Mouse (Mus musculus) midbrain, embryonic 15.5 days (tissue): ENCODE measurements around the gene Ndufa5. TPM values are rescaled to one million over a fixed set of nuclear protein-coding genes. Genes with fewer than 3 reads are reported as not detected.

Experiments used
- ATAC-seq: fragments of 200-750 bp; cut with Nextera tagmentation; replicated peaks from 2 replicates; pipeline ENCODE4 v1.8.0; 2017; ENCODE audit warnings: moderate TSS enrichment
- H3K27ac ChIP-seq: fragments of 300-500 bp; sonication (generic); 2 replicates; pipeline ENCODE4 v1.5.1; 2015; ENCODE audit warnings: mild to moderate bottlenecking, inconsistent platforms
- H3K27me3 ChIP-seq: fragments of 300-500 bp; sonication (generic); replicated peaks from 2 replicates; pipeline ENCODE4 v1.6.1; 2015; ENCODE audit warnings: inconsistent platforms
- H3K36me3 ChIP-seq: fragments of 300-500 bp; sonication (generic); replicated peaks from 2 replicates; pipeline ENCODE4 v1.6.1; 2015; ENCODE audit warnings: inconsistent platforms
- H3K4me1 ChIP-seq: fragments of 300-500 bp; sonication (generic); 2 replicates; pipeline ENCODE4 v1.6.1; 2015; ENCODE audit warnings: inconsistent platforms
- H3K4me2 ChIP-seq: fragments of 300-500 bp; sonication (generic); 2 replicates; pipeline ENCODE4 v1.6.1; 2015; ENCODE audit warnings: inconsistent platforms, mild to moderate bottlenecking, moderate library complexity
- H3K4me3 ChIP-seq: fragments of 300-500 bp; sonication (generic); 2 replicates; pipeline ENCODE4 v1.5.1; 2015; ENCODE audit warnings: mild to moderate bottlenecking, inconsistent platforms
- H3K9ac ChIP-seq: fragments of 300-500 bp; sonication (generic); 2 replicates; pipeline ENCODE4 v1.6.1; 2015; ENCODE audit warnings: mild to moderate bottlenecking, inconsistent platforms
- H3K9me3 ChIP-seq: fragments of 300-500 bp; sonication (generic); 2 replicates; pipeline ENCODE4 v1.6.1; 2016; ENCODE audit warnings: inconsistent platforms
- WGBS: fragments of 180-500 bp; shearing (Covaris S2); methylation state at CpG from one replicate; pipeline ENCODE4 v1.1.7; 2015; ENCODE audit warnings: mixed read lengths; 5-methylcytosine and 5-hydroxymethylcytosine counted together
- polyA plus RNA-seq: library from polyadenylated mRNA; unstranded; fragments of >200 nt; fragmentation: Nextera tagmentation; extraction: Ambion mirVana; gene quantifications from 2 replicates; pipeline ENCODE4 v1.2.1, GENCODE M21; 2015

Ndufa5 gene
- 371 and 390 TPM in 2 replicates for polyA plus RNA-seq

GRCm38 (mm10) chr6:24527155-24528063 is at the start of gene Ndufa5:
Gene Ndufa5, minus strand, starts transcription at chr6:24528013.
- Histone ChIP-seq H3K9ac (peak within 1 kb of the TSS; percentile 68), H3K4me1 (peaks cover 27% of the 10 kb centered on the region), H3K9me3 (no peaks in the 10 kb centered on the region), H3K36me3 (no peaks in the 10 kb centered on the region), H3K27me3 (no peaks in the 10 kb centered on the region), H3K4me3 (peak within 1 kb of the TSS; percentile 75), H3K27ac (peak within 1 kb of the TSS; percentile 68), H3K4me2 (peak within 1 kb of the TSS; percentile 76)
- ATAC-seq, result peak; percentile 99
- WGBS, result under 1% methylated on average over 53 of the region's 53 CpGs

GRCm38 (mm10) chr6:24573319-24573718 is 45.5 kb upstream of the Ndufa5 start:
- Histone ChIP-seq H3K4me2 (no peak overlapping the region), H3K9me3 (no peaks in the 10 kb centered on the region), H3K9ac (no peak overlapping the region), H3K4me3 (no peak overlapping the region), H3K27me3 (no peaks in the 10 kb centered on the region), H3K4me1 (no peaks in the 10 kb centered on the region), H3K36me3 (no peaks in the 10 kb centered on the region), H3K27ac (no peak overlapping the region)
- no peak for ATAC-seq

GRCm38 (mm10) chr6:24572431-24572830 is 44.6 kb upstream of the Ndufa5 start:
- Histone ChIP-seq H3K4me1 (no peaks in the 10 kb centered on the region), H3K4me2 (no peak overlapping the region), H3K9me3 (no peaks in the 10 kb centered on the region), H3K27ac (no peak overlapping the region), H3K4me3 (no peak overlapping the region), H3K36me3 (no peaks in the 10 kb centered on the region), H3K9ac (no peak overlapping the region), H3K27me3 (no peaks in the 10 kb centered on the region)
- no peak for ATAC-seq
- WGBS, result 92% methylated on average over 14 of the region's 14 CpGs

- no peak for ATAC-seq
- Histone ChIP-seq H3K4me1 (no peaks in the 10 kb centered on the region), H3K4me3 (no peak overlapping the region), H3K27me3 (no peaks in the 10 kb centered on the region), H3K4me2 (no peak overlapping the region), H3K9me3 (no peaks in the 10 kb centered on the region), H3K9ac (no peak overlapping the region), H3K27ac (no peak overlapping the region), H3K36me3 (no peaks in the 10 kb centered on the region)
- 83% methylated on average over 6 of the region's 6 CpGs for WGBS
These were observed 43.3 kb upstream of the Ndufa5 start for GRCm38 (mm10) chr6:24571126-24571525.

GRCm38 (mm10) chr6:24570278-24570677 is 42.5 kb upstream of the Ndufa5 start:
- Histone ChIP-seq H3K36me3 (no peaks in the 10 kb centered on the region), H3K4me3 (no peak overlapping the region), H3K27ac (no peak overlapping the region), H3K27me3 (no peaks in the 10 kb centered on the region), H3K9me3 (no peaks in the 10 kb centered on the region), H3K9ac (no peak overlapping the region), H3K4me2 (no peak overlapping the region), H3K4me1 (no peaks in the 10 kb centered on the region)
- ATAC-seq, result no peak
- 73% methylated on average over 11 of the region's 11 CpGs for WGBS

- Histone ChIP-seq H3K4me2 (no peak overlapping the region), H3K4me1 (no peaks in the 10 kb centered on the region), H3K9me3 (no peaks in the 10 kb centered on the region), H3K36me3 (no peaks in the 10 kb centered on the region), H3K4me3 (no peak overlapping the region), H3K27ac (no peak overlapping the region), H3K9ac (no peak overlapping the region), H3K27me3 (no peaks in the 10 kb centered on the region)
- no peak for ATAC-seq
- 88% methylated on average over 1 of the region's 1 CpGs for WGBS
These were observed 41.9 kb upstream of the Ndufa5 start for GRCm38 (mm10) chr6:24569711-24570110.

GRCm38 (mm10) chr6:24568963-24569362 is 41.1 kb upstream of the Ndufa5 start:
- H3K27me3 ChIP-seq, result no peaks in the 10 kb centered on the region

GRCm38 (mm10) chr6:24564886-24565285 is 37.1 kb upstream of the Ndufa5 start:
- WGBS, result 97% methylated on average over 1 of the region's 1 CpGs

More at GRCm38 (mm10) chr6:24568963-24569362, 41.1 kb upstream of the Ndufa5 start:
- WGBS, result 80% methylated on average over 5 of the region's 5 CpGs
- no peaks in the 10 kb centered on the region for H3K9me3 ChIP-seq
- no peak overlapping the region for H3K27ac ChIP-seq
- H3K4me1 ChIP-seq, result no peaks in the 10 kb centered on the region
- no peak overlapping the region for H3K4me3 ChIP-seq
- ATAC-seq, result no peak
- no peak overlapping the region for H3K9ac ChIP-seq
- no peaks in the 10 kb centered on the region for H3K36me3 ChIP-seq
- no peak overlapping the region for H3K4me2 ChIP-seq

GRCm38 (mm10) chr6:24564081-24564480 is 36.3 kb upstream of the Ndufa5 start:
- Histone ChIP-seq H3K4me3 (no peak overlapping the region), H3K9ac (no peak overlapping the region), H3K4me2 (no peak overlapping the region), H3K9me3 (no peaks in the 10 kb centered on the region), H3K4me1 (no peaks in the 10 kb centered on the region), H3K27ac (no peak overlapping the region), H3K36me3 (no peaks in the 10 kb centered on the region), H3K27me3 (no peaks in the 10 kb centered on the region)
- ATAC-seq, result no peak
- WGBS, result 79% methylated on average over 9 of the region's 9 CpGs

More at GRCm38 (mm10) chr6:24564886-24565285, 37.1 kb upstream of the Ndufa5 start:
- Histone ChIP-seq H3K9me3 (no peaks in the 10 kb centered on the region), H3K4me2 (no peak overlapping the region), H3K36me3 (no peaks in the 10 kb centered on the region), H3K27me3 (no peaks in the 10 kb centered on the region), H3K4me3 (no peak overlapping the region), H3K9ac (no peak overlapping the region), H3K4me1 (no peaks in the 10 kb centered on the region), H3K27ac (no peak overlapping the region)
- no peak for ATAC-seq

GRCm38 (mm10) chr6:24555488-24555887 is 27.7 kb upstream of the Ndufa5 start:
- no peaks in the 10 kb centered on the region for H3K36me3 ChIP-seq
- no peaks in the 10 kb centered on the region for H3K9me3 ChIP-seq
- ATAC-seq, result no peak
- H3K9ac ChIP-seq, result no peak overlapping the region
- WGBS, result 89% methylated on average over 2 of the region's 2 CpGs
- no peaks in the 10 kb centered on the region for H3K27me3 ChIP-seq
- H3K27ac ChIP-seq, result no peak overlapping the region
- no peak overlapping the region for H3K4me3 ChIP-seq
- no peaks in the 10 kb centered on the region for H3K4me1 ChIP-seq
- H3K4me2 ChIP-seq, result no peak overlapping the region

- no peaks in the 10 kb centered on the region for H3K27me3 ChIP-seq
- no peaks in the 10 kb centered on the region for H3K4me1 ChIP-seq
- no peaks in the 10 kb centered on the region for H3K36me3 ChIP-seq
- no peaks in the 10 kb centered on the region for H3K9me3 ChIP-seq
- no peak for ATAC-seq
- H3K9ac ChIP-seq, result no peak overlapping the region
- no peak overlapping the region for H3K4me3 ChIP-seq
- no peak overlapping the region for H3K27ac ChIP-seq
- 79% methylated on average over 11 of the region's 11 CpGs for WGBS
- no peak overlapping the region for H3K4me2 ChIP-seq
These were observed 26.7 kb upstream of the Ndufa5 start for GRCm38 (mm10) chr6:24554427-24555086.

GRCm38 (mm10) chr6:24552046-24552445 is 24.2 kb upstream of the Ndufa5 start:
- no peaks in the 10 kb centered on the region for H3K36me3 ChIP-seq
- H3K4me2 ChIP-seq, result no peak overlapping the region
- WGBS, result 81% methylated on average over 7 of the region's 7 CpGs
- no peak overlapping the region for H3K4me3 ChIP-seq
- no peak overlapping the region for H3K9ac ChIP-seq
- no peaks in the 10 kb centered on the region for H3K4me1 ChIP-seq
- no peaks in the 10 kb centered on the region for H3K9me3 ChIP-seq
- no peaks in the 10 kb centered on the region for H3K27me3 ChIP-seq
- no peak overlapping the region for H3K27ac ChIP-seq
- ATAC-seq, result no peak
